Mouse (Mus musculus) testis, adult 10 weeks (tissue): ENCODE measurements around the gene Phrf1. TPM values are rescaled to one million over a fixed set of nuclear protein-coding genes. Genes with fewer than 3 reads are reported as not detected.

Experiments
- polyA plus RNA-seq: library from polyadenylated mRNA; stranded (reverse); fragments of 350-450 nt; fragmentation: Illumina TruSeq; extraction: RNeasy Lipid Tissue Mini Kit (QIAGEN cat#74804); gene quantifications from one replicate; pipeline ENCODE4 v1.2.3, GENCODE M21; 2014; ENCODE audit warnings: low read depth, low replicate concordance

Phrf1 gene
- 24.6 TPM for polyA plus RNA-seq

DNA sequence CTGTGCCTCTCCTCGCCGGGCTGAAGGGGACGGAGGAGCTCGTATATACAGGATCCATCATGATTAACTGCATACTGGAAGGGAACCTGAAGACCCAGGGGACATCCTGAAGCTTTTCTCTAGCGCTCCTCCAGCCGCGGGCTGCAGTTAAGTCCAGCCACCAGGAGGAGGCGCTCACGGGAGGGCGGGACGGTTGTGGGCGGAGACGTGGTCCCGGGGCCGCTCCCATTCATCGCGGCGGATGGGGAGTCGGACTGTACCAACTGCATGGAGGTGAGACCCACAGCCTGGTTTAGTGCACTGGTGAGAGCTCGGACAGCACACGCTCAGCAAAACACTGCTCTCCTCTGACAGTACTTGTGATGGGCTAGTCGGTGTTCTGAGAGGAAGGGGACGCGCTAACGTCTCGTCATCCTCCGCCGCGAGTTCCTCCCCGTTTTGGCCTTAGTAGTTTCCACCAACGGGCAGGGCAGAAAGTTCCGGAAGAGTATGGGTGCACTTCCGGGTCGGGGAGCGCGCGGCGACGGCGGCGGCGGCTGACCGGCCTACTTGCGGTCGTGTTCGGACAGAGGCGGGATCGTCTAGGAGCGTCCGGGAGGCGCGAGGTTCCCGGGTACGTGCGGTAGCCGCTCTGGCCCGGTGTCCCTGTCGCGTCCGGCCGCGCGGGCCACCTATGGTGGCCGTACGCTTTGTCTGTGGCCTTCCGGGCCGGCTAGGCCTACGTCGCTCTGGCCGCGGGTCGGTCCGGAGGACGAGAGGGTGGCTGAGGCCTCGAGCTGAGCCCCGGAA lies at the start of gene Phrf1:
Phrf1 (plus strand) TSS at position 506 of the 789 bp plus-strand sequence.

DNA sequence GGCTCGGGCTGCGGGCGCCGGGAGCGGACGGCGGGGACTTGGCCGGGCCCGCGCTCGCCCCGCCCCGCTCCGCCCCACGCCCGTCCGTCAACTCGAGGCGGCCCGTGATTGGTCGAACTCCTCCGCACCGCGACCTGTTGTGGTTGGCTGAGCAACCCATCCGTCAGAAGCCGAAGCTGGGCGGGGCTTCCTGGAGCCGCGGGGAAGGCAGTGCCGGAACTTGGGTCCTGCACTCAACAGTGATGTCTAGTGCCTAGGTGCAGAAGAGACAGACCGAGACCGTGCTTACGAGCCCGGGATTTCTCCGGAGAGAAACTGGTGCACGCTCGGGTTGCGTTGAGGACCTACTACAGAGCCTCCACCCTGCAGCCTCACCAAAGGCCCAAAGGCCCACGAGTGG lies 34.6 kb upstream of the Phrf1 start, which contains the start of the genes Hras and Lrrc56:
Hras (minus strand) TSS at position 58 of the 400 bp plus-strand sequence.
Lrrc56 (plus strand) TSS at position 210 of the 400 bp plus-strand sequence.

GRCm38 (mm10) chr7:141213605-141214235 lies 14.9 kb upstream of the Phrf1 start, which contains the start of gene Lmntd2:
Lmntd2 (minus strand) TSS chr7:141214080.

GRCm38 (mm10) chr7:141215101-141215879 lies 13.3 kb upstream of the Phrf1 start, which contains the start of gene Rassf7:
Rassf7 (plus strand) TSS chr7:141215860.

GRCm38 (mm10) chr7:141265739-141266561 lies 37.4 kb downstream of the Phrf1 start, which contains the start of gene Irf7:
Irf7 (minus strand) TSS chr7:141266481.

DNA sequence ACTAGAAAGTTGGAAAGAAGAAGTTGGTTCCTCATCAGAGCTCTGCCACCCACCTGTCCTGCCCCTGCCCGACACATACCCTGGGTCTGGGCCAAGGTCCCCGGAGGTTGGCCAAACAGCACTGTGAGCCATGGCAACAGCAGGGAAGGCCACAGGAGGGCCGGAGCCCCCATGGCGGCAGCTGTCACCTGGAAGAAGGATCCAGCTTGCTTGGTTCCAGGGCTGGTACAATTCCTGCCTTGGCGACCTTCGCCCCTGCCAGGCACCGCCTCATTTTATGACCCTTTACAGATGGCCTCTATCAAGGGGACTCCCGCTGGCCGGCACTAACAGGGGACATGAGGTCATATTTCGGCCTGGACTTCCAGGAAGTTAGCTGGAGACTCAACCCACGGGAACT lies 48.0 kb downstream of the Phrf1 start, which contains the start of gene Cdhr5:
Cdhr5 (minus strand) TSS at position 241 of the 400 bp plus-strand sequence.

DNA sequence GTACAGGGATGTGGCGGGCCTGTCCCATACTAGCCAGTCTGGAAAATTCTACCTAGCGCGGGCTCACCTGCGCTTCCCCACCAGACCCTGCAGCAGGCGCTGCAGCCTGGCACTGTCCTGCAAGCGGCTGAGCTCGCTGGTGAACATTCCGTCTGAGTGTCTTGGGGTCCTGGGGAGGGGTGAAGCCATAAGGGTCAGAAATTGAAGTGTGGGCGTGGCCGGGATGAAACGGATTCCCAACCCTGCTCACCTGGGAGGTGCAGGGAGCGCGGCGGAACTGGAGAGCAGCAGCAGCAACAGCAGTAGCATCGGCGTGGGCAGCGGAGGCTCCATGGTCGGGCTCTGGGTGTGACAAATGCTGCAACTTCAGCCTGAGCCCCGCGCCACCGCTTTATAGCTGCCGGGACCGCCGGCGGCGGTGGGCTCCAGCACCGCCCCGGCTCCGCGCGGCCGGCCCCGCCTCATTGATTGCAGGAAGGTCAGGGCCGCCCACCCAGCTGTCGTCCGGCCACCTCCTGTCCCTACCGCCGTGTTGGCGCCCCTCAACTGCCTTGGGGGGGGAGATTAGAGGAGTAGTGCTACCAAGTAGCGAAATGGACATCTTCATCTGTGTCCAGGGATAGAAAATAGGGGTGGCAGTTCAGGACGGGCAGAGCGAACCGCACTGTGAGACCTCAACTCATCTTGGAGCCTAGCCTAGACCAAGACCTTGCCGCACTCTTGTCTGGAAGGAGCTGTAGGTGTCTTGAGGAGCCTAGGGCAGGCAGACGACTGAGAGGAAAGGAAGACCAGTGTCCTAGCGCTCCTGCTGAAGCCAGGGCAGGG lies 50.4 kb downstream of the Phrf1 start, which contains the start of gene Sct:
Sct (minus strand) TSS at position 368 of the 825 bp plus-strand sequence.

GRCm38 (mm10) chr7:141291921-141292582 lies 63.5 kb downstream of the Phrf1 start, which contains the start of gene Drd4:
Drd4 (plus strand) TSS chr7:141292006.

Other genes starting within 250 kb of the Phrf1 start
- 1.7 TPM for gene Ifitm3, start 218.0 kb upstream of the Phrf1 start, polyA plus RNA-seq
- not detected for gene Ifitm6, start 210.9 kb upstream of the Phrf1 start, polyA plus RNA-seq
- gene Gm17387, start 199.7 kb upstream of the Phrf1 start, polyA plus RNA-seq = not detected
- gene B4galnt4, start 167.7 kb upstream of the Phrf1 start, polyA plus RNA-seq = 1.2 TPM
- not detected for gene Pkp3, start 150.6 kb upstream of the Phrf1 start, polyA plus RNA-seq
- not detected for gene Sigirr, start 128.2 kb upstream of the Phrf1 start, polyA plus RNA-seq
- 0.18 TPM for gene Ano9, start 111.0 kb upstream of the Phrf1 start, polyA plus RNA-seq
- 179 TPM for gene Ptdss2, start 106.4 kb upstream of the Phrf1 start, polyA plus RNA-seq
- 0.41 TPM for gene Rnh1, start 55.9 kb upstream of the Phrf1 start, polyA plus RNA-seq
- 6.3 TPM for gene Hras, start 34.8 kb upstream of the Phrf1 start, polyA plus RNA-seq
- 9.5 TPM for gene Lrrc56, start 34.6 kb upstream of the Phrf1 start, polyA plus RNA-seq
- gene Lmntd2, start 14.7 kb upstream of the Phrf1 start, polyA plus RNA-seq = 18.2 TPM
- 2.4 TPM for gene Rassf7, start 12.9 kb upstream of the Phrf1 start, polyA plus RNA-seq
- 2.1 TPM for gene Irf7, start 37.7 kb downstream of the Phrf1 start, polyA plus RNA-seq
- 1.5 TPM for gene Cdhr5, start 48.0 kb downstream of the Phrf1 start, polyA plus RNA-seq
- not detected for gene Sct, start 50.3 kb downstream of the Phrf1 start, polyA plus RNA-seq
- gene Drd4, start 63.2 kb downstream of the Phrf1 start, polyA plus RNA-seq = 1.1 TPM
- 1.2 TPM for gene Deaf1, start 98.9 kb downstream of the Phrf1 start, polyA plus RNA-seq
- gene Tmem80, start 99.0 kb downstream of the Phrf1 start, polyA plus RNA-seq = 15.0 TPM
- 0.34 TPM for gene Eps8l2, start 110.1 kb downstream of the Phrf1 start, polyA plus RNA-seq
- gene Taldo1, start 163.4 kb downstream of the Phrf1 start, polyA plus RNA-seq = 1.8 TPM
- 3.7 TPM for gene Gatd1, start 185.4 kb downstream of the Phrf1 start, polyA plus RNA-seq
- 0.18 TPM for gene Cend1, start 200.7 kb downstream of the Phrf1 start, polyA plus RNA-seq
- gene Slc25a22, start 209.1 kb downstream of the Phrf1 start, polyA plus RNA-seq = 0.14 TPM
- 0.48 TPM for gene Pidd1, start 215.2 kb downstream of the Phrf1 start, polyA plus RNA-seq
- gene Rplp2, start 218.6 kb downstream of the Phrf1 start, polyA plus RNA-seq = 10.3 TPM
- gene Pnpla2, start 226.4 kb downstream of the Phrf1 start, polyA plus RNA-seq = 14.7 TPM
- gene Cracr2b, start 232.3 kb downstream of the Phrf1 start, polyA plus RNA-seq = not detected
- 17.0 TPM for gene Cd151, start 238.6 kb downstream of the Phrf1 start, polyA plus RNA-seq
- 0.87 TPM for gene Polr2l, start 246.3 kb downstream of the Phrf1 start, polyA plus RNA-seq
- 0.49 TPM for gene Tspan4, start 246.5 kb downstream of the Phrf1 start, polyA plus RNA-seq